Mouse (Mus musculus): ENCODE data around the gene Fgd3. TPM values are rescaled to one million over a fixed set of nuclear protein-coding genes. Genes with fewer than 3 reads are reported as not detected.

Gene Fgd3
- total RNA-seq (2021), result 10 to 100 TPM in 1 of 2 experiments, 1 to 10 TPM in 1; 8.7 to 10.2 TPM

DNA sequence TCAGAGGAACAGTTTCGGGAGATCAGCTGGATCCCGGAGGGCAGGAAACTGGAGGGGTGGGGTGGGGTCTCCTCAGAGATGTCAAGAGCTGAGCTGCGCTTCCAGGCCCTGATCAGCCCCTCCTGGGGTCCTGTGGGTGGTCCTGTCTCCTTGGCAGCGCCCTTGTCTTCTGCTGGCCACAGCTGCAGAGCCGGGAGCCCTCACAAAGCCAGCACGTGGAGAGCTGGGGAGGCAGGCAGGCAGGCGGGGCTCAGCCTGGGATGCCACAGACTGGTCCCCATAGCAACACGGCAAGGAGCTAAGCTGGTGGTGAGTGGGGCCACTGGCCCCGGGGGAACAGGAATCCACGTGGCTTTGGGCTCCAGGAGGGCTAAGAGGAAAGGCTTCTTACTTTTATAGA, at the start of gene Fgd3:
TSS of gene Fgd3 (minus strand) at position 272 of the 400 bp plus-strand sequence.
- intact Hi-C loops (cut with DNase I), result no loop called here
- peak; percentile 62 to 79 for DNase-seq (ENCODE audit: extremely low spot score in 1 of 2, low spot score in 2 of 2)

DNA sequence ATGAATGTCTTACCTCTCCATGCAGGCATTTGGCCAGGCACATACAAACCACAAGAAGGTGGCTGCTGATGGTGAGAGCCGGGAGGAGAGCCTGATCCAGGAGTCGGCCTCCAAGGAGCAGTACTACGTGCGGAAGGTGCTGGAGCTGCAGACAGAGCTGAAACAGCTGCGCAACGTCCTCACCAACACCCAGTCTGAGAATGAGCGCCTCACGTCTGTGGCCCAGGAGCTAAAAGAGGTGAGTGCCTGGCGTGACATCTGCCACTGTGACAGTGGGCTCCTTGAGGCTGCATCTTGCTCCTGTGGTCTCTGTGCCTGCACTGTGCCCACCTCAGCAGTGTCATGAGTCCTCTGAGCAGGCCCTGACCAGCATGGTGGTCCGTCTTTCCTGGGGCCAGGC, 49.3 kb upstream of the Fgd3 start:
- intact Hi-C loops (cut with DNase I), result no loop called here
- no peak for DNase-seq (ENCODE audit: extremely low spot score in 1 of 2, low spot score in 2 of 2)

DNA sequence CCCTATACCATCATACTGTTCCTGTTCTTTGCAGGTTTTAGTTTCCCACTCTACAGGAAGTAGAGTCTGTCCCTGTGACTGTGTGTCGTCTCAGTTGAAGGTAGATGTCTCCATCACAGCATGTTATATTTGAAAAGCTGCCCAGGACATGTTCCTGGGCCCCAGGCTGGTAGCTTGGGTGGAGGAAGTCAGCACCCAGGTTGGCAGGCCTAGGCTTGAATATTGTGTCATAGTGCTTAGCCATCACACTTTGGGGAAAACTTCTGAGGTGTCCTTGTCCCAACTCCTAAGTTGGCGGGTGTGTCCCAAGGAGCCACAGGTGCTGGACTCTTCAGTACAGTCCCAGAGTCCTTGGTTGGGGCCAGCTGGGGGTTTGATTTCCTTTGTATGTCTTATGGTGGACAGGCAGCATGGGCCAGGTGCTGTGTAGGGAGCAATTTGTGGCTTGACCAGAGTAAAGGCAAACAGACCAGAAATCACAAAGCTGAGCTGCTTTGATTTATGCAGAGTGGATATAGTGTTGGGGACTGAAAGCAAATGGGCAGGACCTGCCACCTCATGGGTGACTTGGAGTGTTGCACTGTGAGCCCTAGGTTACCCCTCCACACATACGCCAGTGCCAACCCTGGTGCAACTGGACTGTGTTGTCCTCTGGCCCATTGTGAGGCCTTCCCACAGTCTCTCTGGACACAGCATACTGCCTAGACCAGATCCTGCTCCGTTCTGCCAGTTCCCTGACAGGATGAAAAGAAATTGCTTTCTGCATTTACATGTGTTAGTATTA, 47.7 kb upstream of the Fgd3 start:
- intact Hi-C loops (cut with DNase I), result no loop called here
- no peak for DNase-seq (ENCODE audit: extremely low spot score in 1 of 2, low spot score in 2 of 2)

DNA sequence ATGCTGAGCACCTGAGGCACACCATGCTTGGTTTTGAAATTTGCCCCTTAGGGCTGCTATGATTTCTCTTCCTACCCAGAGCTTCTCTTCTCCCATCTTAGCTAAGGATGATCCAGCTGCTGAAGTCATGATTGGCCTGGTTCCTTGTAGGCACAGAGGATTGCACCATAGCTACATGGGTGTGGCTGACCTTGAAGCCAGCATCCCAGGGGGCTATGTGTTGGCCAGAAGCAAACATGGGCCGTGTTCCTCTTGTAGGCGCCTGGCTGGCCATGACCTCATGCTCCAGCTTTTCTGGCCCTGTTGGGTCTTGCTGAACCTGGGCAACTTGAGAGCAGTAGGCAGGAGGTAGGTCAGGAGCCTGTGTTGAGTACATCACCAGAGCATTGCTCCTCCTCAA, 44.6 kb upstream of the Fgd3 start:
- peak in 1 of 2 experiments; percentile 32 for DNase-seq (ENCODE audit: extremely low spot score in 1 of 2, low spot score in 2 of 2)
- intact Hi-C loops (cut with DNase I), result no loop called here

DNA sequence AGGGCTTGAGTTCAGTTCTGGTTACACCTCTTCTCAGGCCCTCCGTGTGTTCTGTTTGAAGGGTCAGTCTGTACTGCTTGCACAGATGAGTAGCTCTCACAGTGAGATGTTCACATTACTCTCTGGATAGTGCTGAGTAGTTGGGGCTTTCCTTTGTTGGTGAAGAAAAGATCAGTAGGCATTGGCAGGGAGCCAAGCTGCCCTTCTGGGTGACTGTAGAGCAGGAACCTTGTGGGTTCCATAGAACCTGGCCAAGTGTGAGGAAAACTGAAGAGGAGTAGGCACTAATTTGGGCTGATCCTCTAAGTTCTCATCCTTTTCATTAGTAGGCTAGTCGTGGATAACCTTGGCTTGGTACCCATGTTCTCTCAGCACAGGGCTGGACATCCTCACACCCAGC, 42.7 kb upstream of the Fgd3 start:
- intact Hi-C loops (cut with DNase I), result no loop called here
- DNase-seq (ENCODE audit: extremely low spot score in 1 of 2, low spot score in 2 of 2), result peak; percentile 31 to 58

DNA sequence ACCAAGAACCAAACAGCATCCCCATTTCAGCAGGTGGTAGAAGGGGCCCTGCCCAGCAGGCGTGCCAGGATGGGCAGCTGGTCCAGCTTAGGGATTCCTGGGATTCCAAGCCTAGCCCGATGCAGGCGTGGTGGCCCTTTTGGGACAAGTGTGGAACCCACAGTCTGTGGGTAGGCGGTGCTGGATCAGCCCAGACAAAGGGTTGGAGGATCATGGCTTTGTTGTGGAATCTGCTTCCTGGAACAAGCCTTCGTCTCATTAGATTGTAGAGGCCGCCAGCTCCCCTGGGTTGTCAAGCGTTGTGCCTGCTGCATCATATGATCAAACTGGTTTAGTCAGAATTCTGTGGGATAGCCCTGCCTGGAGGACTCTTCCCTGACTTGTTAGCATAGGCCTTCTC, 42.3 kb upstream of the Fgd3 start:
- intact Hi-C loops (cut with DNase I), result no loop called here
- DNase-seq (ENCODE audit: extremely low spot score in 1 of 2, low spot score in 2 of 2), result peak in 1 of 2 experiments; percentile 43

DNA sequence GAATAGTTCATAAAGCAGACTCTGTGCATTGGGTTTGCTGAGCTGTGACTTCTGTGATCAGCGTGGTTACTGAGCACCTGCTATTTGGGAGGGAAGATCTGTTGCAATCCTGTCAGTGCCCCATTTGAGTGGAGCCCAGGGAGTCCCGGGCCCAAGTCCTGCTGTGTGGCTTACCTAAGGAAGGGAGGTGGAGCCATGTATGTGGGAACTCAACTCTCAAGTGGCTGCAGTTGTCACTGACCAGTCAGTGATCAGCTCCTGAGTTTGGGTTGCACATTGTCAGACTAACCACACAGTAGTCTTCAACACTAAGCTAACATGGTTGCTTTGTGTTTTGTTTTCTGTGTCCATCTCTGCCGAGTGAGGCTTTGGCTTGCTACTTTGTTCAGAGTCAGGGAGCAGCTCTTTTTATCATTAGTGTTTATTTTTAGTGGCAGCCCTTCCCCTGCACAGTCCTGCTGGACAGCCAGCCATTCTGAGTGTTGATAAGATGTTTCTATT, 40.8 kb upstream of the Fgd3 start:
- no peak for DNase-seq (ENCODE audit: extremely low spot score in 1 of 2, low spot score in 2 of 2)
- intact Hi-C loops (cut with DNase I), result no loop called here

DNA sequence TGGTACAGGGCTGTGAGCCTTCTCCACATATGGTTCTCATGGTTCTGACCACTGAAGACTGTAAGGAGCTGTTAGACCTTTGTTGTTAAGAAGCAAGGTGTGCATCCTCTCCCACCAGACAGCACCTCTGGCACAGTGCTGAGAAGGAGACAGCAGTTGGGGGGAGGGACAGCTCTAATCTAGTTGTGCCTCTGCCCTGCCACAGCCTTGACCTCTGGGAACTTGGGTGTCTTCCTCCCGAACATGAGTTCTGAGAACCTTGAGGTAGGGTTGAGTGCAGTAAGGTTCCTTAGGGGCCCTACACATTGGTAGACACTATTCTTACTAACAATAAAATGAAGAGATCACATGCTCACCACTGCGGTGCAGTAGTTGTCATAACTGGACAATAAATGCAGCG, 38.1 kb upstream of the Fgd3 start:
- intact Hi-C loops (cut with DNase I), result no loop called here
- no peak for DNase-seq (ENCODE audit: extremely low spot score in 1 of 2, low spot score in 2 of 2)

DNA sequence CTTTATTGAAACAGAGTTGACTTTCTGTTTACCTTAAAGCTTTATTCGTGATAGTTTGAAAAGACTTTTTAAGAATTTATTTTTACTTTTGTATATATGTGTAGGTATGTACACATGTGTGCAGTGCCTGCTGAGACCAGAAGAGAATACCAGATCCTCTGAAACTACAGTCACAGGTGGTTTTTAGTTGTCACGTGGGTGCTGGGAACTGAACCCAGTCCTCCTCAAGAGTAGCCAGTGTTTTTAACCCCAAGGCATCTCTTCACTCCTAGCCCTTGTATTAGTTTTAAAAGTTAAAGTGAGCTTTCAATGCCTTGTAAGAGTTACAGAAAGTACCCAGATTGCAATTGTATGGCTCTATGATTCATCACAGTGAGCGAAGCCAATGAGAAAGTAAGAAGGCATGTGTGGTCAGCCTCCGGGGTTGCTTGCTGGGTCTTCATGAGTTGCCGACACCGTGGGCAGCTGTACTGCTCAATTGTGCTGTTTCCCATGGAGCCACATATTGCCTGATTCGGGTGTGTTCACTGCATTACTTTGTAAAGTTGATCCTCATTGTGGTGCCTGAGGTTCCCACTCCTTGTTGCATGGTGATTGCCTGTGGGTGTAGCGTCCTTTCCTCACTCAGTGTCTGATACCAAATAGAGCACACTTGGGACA, 37.4 kb upstream of the Fgd3 start:
- intact Hi-C loops (cut with DNase I), result no loop called here

DNA sequence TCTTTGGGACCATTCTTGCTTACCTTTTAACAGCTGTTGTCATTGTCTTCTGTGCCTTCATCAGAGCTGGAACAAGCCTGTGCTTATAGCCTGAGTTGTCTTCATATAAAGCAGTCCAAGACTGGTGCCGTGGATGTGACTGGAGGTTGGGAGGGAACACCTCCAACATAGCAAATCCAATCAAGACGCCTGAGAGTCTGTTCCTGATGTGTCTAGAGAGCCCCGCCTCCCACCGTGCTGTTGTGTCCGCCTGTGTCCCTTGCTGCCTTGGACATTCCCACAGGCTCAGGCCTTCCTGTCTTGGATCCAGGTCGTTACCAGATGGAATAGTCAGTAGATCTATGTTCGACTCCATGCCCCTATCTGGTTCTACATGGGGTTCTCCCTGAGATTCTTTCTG, 36.0 kb upstream of the Fgd3 start:
- intact Hi-C loops (cut with DNase I), result no loop called here
- peak in 1 of 2 experiments; percentile 34 for DNase-seq (ENCODE audit: extremely low spot score in 1 of 2, low spot score in 2 of 2)

More for the DNA sequence above, 37.4 kb upstream of the Fgd3 start:
- no peak for DNase-seq (ENCODE audit: extremely low spot score in 1 of 2, low spot score in 2 of 2)

DNA sequence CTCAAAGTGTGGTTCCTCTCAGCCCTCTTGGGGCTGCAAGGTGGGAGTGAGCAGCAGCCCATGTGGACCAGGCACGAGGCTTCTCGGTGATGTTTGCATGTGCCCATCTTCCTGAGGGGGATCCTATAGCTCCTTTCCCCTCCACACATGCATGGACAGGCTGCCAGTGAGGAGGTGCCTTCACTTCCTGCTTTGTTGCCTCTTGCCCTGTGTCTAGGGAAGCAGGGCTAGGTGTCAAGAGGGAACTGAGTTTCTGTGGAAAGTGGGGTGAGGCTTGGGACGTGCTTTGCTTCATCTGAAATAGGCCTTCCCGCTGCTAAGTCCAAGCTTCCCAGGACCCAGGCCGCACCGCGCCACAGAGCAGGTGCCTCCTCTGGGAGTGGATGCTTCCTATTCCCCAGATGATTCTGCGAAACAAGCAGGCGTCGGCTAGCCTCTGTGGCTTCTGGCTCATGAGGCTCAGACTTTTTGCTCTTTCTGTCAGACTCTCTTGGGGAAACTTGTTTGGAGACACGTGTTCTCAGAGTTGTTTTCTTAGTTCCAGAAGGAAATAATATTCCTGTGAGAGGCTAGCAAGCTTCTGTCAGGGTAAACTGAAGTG, 35.5 kb upstream of the Fgd3 start:
- intact Hi-C loops (cut with DNase I), result no loop called here
- DNase-seq (ENCODE audit: extremely low spot score in 1 of 2, low spot score in 2 of 2), result peak in 1 of 2 experiments; percentile 33

DNA sequence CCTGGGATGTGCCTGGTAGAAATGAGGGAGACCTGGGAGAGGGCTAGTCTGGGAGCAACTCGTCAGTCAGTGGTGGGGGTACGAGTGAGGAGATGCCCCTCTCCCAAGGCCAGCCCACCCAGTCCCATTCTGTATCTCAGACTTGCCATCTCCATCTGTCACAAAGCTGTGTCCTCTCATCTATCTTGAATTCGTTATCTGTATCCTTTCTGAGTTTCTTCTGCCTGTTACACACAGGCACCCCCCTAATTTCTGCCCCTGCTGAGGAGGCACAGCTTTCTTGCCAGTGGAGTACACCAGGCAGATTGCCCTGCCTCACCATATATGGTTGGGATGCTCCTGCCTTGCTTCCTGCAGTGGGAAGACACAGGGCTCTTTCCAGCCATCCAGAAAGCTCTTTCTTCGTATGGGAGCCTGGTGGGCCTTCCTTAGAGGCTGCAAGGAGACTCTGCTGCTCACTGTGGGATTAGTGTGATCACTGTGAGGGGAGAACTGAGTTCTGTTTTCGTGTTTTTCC, 33.9 kb upstream of the Fgd3 start:
- DNase-seq (ENCODE audit: extremely low spot score in 1 of 2, low spot score in 2 of 2), result no peak
- intact Hi-C loops (cut with DNase I), result no loop called here

DNA sequence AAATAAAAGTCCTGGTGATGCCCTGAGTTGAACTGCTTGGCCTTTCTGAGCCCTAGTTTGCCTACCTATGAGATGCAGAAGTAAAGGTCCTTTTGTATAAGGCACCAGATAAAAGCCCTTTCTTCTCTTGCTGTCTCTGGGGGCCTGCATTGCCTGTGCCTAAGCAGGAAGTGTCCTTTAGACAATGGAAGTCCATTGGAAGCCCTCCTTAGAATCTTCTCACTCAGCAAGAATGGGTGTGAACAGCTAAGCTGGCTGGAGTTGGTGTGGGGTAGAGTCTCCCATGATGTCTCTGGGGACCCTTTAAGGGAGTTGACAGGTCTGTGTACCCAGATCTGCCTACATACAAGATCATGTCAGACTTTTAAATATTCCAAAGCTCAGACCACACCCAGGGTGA, 33.3 kb upstream of the Fgd3 start:
- DNase-seq (ENCODE audit: extremely low spot score in 1 of 2, low spot score in 2 of 2), result no peak
- intact Hi-C loops (cut with DNase I), result no loop called here

DNA sequence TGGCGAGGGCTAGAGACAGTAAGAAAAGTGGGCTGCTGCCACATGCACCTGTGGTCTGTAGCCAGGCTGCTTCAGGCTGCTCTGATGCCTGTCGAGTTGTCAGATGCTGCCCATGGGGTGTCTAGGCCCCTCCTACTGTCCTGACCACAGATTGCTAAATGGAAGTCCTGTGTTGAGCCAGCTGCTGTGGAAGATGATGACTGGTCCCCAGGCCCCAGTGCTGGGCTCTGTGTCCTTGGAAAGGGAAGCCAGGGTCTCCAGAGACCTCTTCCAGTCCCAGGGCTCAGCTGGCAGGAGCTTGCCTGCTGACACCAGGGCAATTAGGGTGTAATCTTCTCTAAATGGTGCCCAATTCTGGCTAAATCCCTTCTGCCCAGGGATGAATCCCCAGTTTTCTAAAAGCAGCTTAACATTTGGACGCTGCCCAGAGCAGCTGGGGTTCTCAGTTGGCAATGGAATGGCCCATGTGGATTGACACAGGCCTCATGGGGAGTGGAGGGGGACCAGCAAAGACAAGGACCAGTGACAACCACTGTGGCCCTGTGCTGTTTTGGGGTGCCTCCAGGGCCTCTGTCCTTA, 32.6 kb upstream of the Fgd3 start:
- DNase-seq (ENCODE audit: extremely low spot score in 1 of 2, low spot score in 2 of 2), result peak in 1 of 2 experiments; percentile 32
- intact Hi-C loops (cut with DNase I), result no loop called here

DNA sequence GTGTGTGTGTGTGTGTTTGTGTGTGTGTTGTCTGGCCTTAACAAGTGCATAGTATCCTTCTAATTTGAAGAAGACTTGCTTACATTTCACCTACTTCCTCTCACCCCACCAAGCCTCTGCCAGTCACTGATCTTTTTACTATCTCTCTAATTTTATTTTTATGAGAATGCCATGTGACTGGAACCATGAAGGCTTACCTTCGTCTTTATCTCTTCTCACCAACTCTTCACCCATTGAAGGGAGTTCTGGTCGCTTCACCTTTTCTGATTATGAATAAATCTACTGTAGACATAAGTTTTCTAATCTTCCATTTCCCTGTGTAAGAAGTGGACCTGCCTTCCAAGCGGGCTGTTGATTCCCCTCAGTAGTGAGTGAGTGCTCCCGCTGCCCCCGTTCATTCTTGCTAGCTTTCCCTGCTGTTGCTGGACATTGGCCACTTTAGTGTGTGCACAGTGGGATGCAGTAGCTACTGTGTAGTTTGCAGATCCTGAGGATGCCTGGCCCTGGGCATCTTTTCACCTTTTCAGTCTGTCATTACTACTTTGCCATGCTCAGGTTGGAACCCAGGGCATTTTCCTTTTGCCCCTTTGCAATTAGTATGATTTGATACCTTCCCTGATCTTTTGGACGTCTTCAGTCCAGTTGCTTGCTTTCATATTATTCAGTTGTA, 29.9 kb upstream of the Fgd3 start:
- DNase-seq (ENCODE audit: extremely low spot score in 1 of 2, low spot score in 2 of 2), result no peak
- intact Hi-C loops (cut with DNase I), result no loop called here

DNA sequence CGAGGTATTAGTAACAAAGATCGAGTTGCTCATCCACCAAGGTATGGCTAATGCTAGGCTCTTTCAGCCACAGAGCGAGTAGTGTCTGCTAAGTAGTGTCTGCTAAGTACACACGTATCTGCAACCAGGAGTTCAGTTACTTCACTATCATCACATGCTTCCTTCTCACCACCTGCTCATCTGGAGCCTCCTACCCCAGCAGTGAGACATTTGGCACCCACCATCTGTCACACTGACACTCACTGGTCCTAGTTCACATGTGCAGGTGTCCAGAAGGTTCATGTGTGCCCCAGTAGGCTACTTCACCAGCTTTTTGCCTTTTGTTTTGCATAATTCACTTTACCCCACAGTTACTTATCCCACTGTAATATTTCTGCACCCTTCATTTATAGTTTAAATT, 29.2 kb upstream of the Fgd3 start:
- no peak for DNase-seq (ENCODE audit: extremely low spot score in 1 of 2, low spot score in 2 of 2)
- intact Hi-C loops (cut with DNase I), result no loop called here

DNA sequence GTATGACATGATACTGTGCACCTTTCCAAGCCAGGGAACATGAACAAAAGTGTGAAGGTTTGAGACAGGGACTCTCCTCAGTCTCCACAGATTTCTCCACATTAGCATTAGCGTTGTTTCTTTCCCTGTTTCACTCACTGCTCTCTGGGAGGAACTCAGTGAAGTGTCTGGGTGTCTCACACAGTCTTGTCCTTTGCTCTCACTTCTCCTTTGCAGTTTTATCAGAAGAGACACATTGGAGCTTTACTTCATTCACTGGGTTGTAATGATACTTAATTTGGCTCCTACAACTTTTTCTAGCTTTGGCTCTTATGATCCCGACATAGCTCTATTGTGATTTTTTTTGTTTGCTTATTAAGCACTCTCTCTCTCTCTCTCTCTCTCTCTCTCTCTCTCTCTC, 28.4 kb upstream of the Fgd3 start:
- DNase-seq (ENCODE audit: extremely low spot score in 1 of 2, low spot score in 2 of 2), result no peak
- intact Hi-C loops (cut with DNase I), result no loop called here

DNA sequence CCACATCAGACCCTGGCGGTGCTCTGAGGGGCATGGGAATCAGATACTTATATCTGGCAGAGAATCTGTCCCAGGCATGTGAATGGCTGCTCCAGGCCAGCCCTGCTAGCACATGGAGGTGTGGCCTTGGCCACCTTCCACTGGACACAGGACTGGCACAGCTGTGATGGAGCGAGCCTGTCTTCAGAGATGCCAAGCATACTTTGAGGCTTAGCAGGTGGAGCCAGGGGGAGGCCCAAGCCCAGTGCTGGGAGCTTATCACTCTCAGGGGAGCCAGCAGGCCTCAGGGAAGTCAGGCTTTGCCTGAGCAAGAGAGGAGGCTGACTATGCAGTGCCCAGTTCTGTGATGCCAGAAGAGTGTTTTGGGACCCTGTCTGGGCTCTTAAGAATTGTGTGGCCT, 25.4 kb upstream of the Fgd3 start:
- DNase-seq (ENCODE audit: extremely low spot score in 1 of 2, low spot score in 2 of 2), result no peak
- intact Hi-C loops (cut with DNase I), result no loop called here

DNA sequence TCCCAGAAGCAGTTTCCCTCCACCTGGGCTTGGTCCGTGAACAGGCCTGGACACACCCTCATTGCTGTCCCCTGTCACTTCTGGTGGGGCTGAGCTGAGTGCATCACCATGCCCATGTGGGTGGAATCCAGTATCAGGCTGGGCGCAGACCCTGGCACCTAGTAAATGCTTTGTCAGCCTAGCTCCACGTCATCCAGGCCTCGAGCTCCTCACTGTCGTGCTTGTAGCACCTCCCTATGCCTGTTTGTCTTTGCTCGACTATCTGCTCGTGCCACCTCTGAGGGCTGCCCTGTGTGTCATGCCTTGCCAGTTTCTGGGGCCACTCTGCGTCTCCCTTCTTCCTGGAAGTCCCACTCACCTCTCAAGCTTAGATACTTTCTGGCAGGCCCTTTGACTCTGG, 24.5 kb upstream of the Fgd3 start:
- intact Hi-C loops (cut with DNase I), result loop anchor here (5.0 kb wide), 1 partner anchor 78 kb away; the partner anchor contains the start of gene Ippk
- no peak for DNase-seq (ENCODE audit: extremely low spot score in 1 of 2, low spot score in 2 of 2)
